Mouse (Mus musculus) hindlimb bud, embryonic 11.5 days (tissue): ENCODE results near the gene Mctp1.
"Not testable (repeated sequence)": the region's sequence is repeated elsewhere in the genome, so short reads cannot be mapped to it uniquely, and the experiment has no call there.

Source experiments
- DNase-seq: peaks from one replicate; pipeline ENCODE4 v3.0.0-alpha.2; 2012; ENCODE audit warnings: low read depth, low spot score; ENCODE audit errors: extremely low spot score

Mctp1 gene

GRCm38 (mm10) chr13:76451526-76451925 is 67.2 kb downstream of the Mctp1 start:
- not testable (repeated sequence) for DNase-seq

- no peak for DNase-seq
Measured at GRCm38 (mm10) chr13:76481601-76482000, 97.3 kb downstream of the Mctp1 start.

- no peak for DNase-seq
Measured at GRCm38 (mm10) chr13:76482998-76483397, 98.7 kb downstream of the Mctp1 start.

- DNase-seq, result no peak
Measured at GRCm38 (mm10) chr13:76484086-76484709, 99.9 kb downstream of the Mctp1 start.

- no peak for DNase-seq
Measured at GRCm38 (mm10) chr13:76515896-76516295, 131.6 kb downstream of the Mctp1 start.

GRCm38 (mm10) chr13:76523170-76523569 is 138.8 kb downstream of the Mctp1 start:
- no peak for DNase-seq

- no peak for DNase-seq
Measured at GRCm38 (mm10) chr13:76527326-76527725, 143.0 kb downstream of the Mctp1 start.

GRCm38 (mm10) chr13:76527751-76528150 is 143.4 kb downstream of the Mctp1 start:
- no peak for DNase-seq

- no peak for DNase-seq
Measured at GRCm38 (mm10) chr13:76529915-76530314, 145.6 kb downstream of the Mctp1 start.

GRCm38 (mm10) chr13:76530867-76531504 is 146.7 kb downstream of the Mctp1 start:
- no peak for DNase-seq

- DNase-seq, result no peak
Measured at GRCm38 (mm10) chr13:76547854-76548253, 163.5 kb downstream of the Mctp1 start.

GRCm38 (mm10) chr13:76560918-76561317 is 176.6 kb downstream of the Mctp1 start:
- DNase-seq, result no peak

GRCm38 (mm10) chr13:76561594-76561993 is 177.3 kb downstream of the Mctp1 start:
- DNase-seq, result no peak

GRCm38 (mm10) chr13:76564061-76564460 is 179.7 kb downstream of the Mctp1 start:
- DNase-seq, result no peak

GRCm38 (mm10) chr13:76566024-76566423 is 181.7 kb downstream of the Mctp1 start:
- DNase-seq, result no peak

- DNase-seq, result no peak
Measured at GRCm38 (mm10) chr13:76567448-76567847, 183.1 kb downstream of the Mctp1 start.

- no peak for DNase-seq
Measured at GRCm38 (mm10) chr13:76568569-76569211, 184.4 kb downstream of the Mctp1 start.

- DNase-seq, result no peak
Measured at GRCm38 (mm10) chr13:76579414-76579813, 195.1 kb downstream of the Mctp1 start.

GRCm38 (mm10) chr13:76585447-76585846 is 201.1 kb downstream of the Mctp1 start:
- no peak for DNase-seq

GRCm38 (mm10) chr13:76590709-76591108 is 206.4 kb downstream of the Mctp1 start:
- not testable (repeated sequence) for DNase-seq

GRCm38 (mm10) chr13:76591189-76591588 is 206.9 kb downstream of the Mctp1 start:
- no peak for DNase-seq

- DNase-seq, result no peak
Measured at GRCm38 (mm10) chr13:76591692-76592091, 207.4 kb downstream of the Mctp1 start.
